Mouse (Mus musculus): Measurements from ENCODE around the gene Tcap. TPM values are rescaled to one million over a fixed set of nuclear protein-coding genes. Genes with fewer than 3 reads are reported as not detected.

Gene Tcap
- polyA plus RNA-seq, 1 experiment = 0.82 TPM

GRCm38 (mm10) chr11:98367171-98367862, 16.3 kb upstream of the Tcap start:
- H3K4me1 ChIP-seq = peaks cover 47% of the 10 kb centered on the region
- H3K4me3 ChIP-seq (replicated peaks) = no peak overlapping the region
- H3K27me3 ChIP-seq (replicated peaks) = no peaks in the 10 kb centered on the region
- H3K36me3 ChIP-seq (replicated peaks; ENCODE audit: low read length) = peaks cover 47% of the 10 kb centered on the region
- TF ChIP-seq GATA1 (IDR thresholded peaks at IDR 0.05; ENCODE audit: borderline replicate concordance, low read length) = no peak
- no peak for TF ChIP-seq FLI1 (IDR thresholded peaks at IDR 0.05; ENCODE audit: low read length)
- H3K9me3 ChIP-seq = no peaks in the 10 kb centered on the region

GRCm38 (mm10) chr11:98367863-98368186, 15.8 kb upstream of the Tcap start:
- no peaks in the 10 kb centered on the region for H3K27me3 ChIP-seq (replicated peaks)
- peaks cover 42% of the 10 kb centered on the region for H3K4me1 ChIP-seq
- TF ChIP-seq FLI1 (IDR thresholded peaks at IDR 0.05; ENCODE audit: low read length) (no peak), GATA1 (IDR thresholded peaks at IDR 0.05; ENCODE audit: borderline replicate concordance, low read length) (no peak)
- no peaks in the 10 kb centered on the region for H3K9me3 ChIP-seq
- H3K36me3 ChIP-seq (replicated peaks; ENCODE audit: low read length) = peaks cover 49% of the 10 kb centered on the region
- H3K4me3 ChIP-seq (replicated peaks) = no peak overlapping the region

GRCm38 (mm10) chr11:98369337-98369736, 14.3 kb upstream of the Tcap start:
- TF ChIP-seq FLI1 (IDR thresholded peaks at IDR 0.05; ENCODE audit: low read length) (no peak), GATA1 (IDR thresholded peaks at IDR 0.05; ENCODE audit: borderline replicate concordance, low read length) (no peak)
- Histone ChIP-seq H3K36me3 (replicated peaks; ENCODE audit: low read length) (peaks cover 51% of the 10 kb centered on the region), H3K27me3 (replicated peaks) (no peaks in the 10 kb centered on the region), H3K4me3 (replicated peaks) (no peak overlapping the region), H3K4me1 (peaks cover 31% of the 10 kb centered on the region), H3K9me3 (no peaks in the 10 kb centered on the region)

GRCm38 (mm10) chr11:98370588-98370987, 13.0 kb upstream of the Tcap start:
- Histone ChIP-seq H3K9me3 (no peaks in the 10 kb centered on the region), H3K4me3 (replicated peaks) (no peak overlapping the region), H3K4me1 (peaks cover 30% of the 10 kb centered on the region), H3K36me3 (replicated peaks; ENCODE audit: low read length) (peaks cover 63% of the 10 kb centered on the region), H3K27me3 (replicated peaks) (no peaks in the 10 kb centered on the region)
- TF ChIP-seq GATA1 (IDR thresholded peaks at IDR 0.05; ENCODE audit: borderline replicate concordance, low read length) = no peak
- no peak for TF ChIP-seq FLI1 (IDR thresholded peaks at IDR 0.05; ENCODE audit: low read length)

GRCm38 (mm10) chr11:98371556-98372240, 11.9 kb upstream of the Tcap start:
- H3K9me3 ChIP-seq = no peaks in the 10 kb centered on the region
- peaks cover 65% of the 10 kb centered on the region for H3K36me3 ChIP-seq (replicated peaks; ENCODE audit: low read length)
- no peaks in the 10 kb centered on the region for H3K27me3 ChIP-seq (replicated peaks)
- TF ChIP-seq FLI1 (IDR thresholded peaks at IDR 0.05; ENCODE audit: low read length) (no peak), GATA1 (IDR thresholded peaks at IDR 0.05; ENCODE audit: borderline replicate concordance, low read length) (no peak)
- H3K4me3 ChIP-seq (replicated peaks) = no peak overlapping the region
- H3K4me1 ChIP-seq = peaks cover 21% of the 10 kb centered on the region

- Histone ChIP-seq H3K27me3 (replicated peaks) (no peaks in the 10 kb centered on the region), H3K4me1 (peaks cover 16% of the 10 kb centered on the region), H3K36me3 (replicated peaks; ENCODE audit: low read length) (peaks cover 68% of the 10 kb centered on the region), H3K9me3 (no peaks in the 10 kb centered on the region), H3K4me3 (replicated peaks) (no peak overlapping the region)
- no peak for TF ChIP-seq GATA1 (IDR thresholded peaks at IDR 0.05; ENCODE audit: borderline replicate concordance, low read length)
- TF ChIP-seq FLI1 (IDR thresholded peaks at IDR 0.05; ENCODE audit: low read length) = no peak
Observed at GRCm38 (mm10) chr11:98372406-98372805, 11.2 kb upstream of the Tcap start.

GRCm38 (mm10) chr11:98373244-98373643, 10.4 kb upstream of the Tcap start:
- TF ChIP-seq FLI1 (IDR thresholded peaks at IDR 0.05; ENCODE audit: low read length) (no peak), GATA1 (IDR thresholded peaks at IDR 0.05; ENCODE audit: borderline replicate concordance, low read length) (no peak)
- peaks cover 76% of the 10 kb centered on the region for H3K36me3 ChIP-seq (replicated peaks; ENCODE audit: low read length)
- no peak overlapping the region for H3K4me3 ChIP-seq (replicated peaks)
- peaks cover 12% of the 10 kb centered on the region for H3K4me1 ChIP-seq
- no peaks in the 10 kb centered on the region for H3K27me3 ChIP-seq (replicated peaks)
- no peaks in the 10 kb centered on the region for H3K9me3 ChIP-seq

- H3K4me3 ChIP-seq (replicated peaks) = no peak overlapping the region
- peaks cover 86% of the 10 kb centered on the region for H3K36me3 ChIP-seq (replicated peaks; ENCODE audit: low read length)
- no peaks in the 10 kb centered on the region for H3K27me3 ChIP-seq (replicated peaks)
- no peaks in the 10 kb centered on the region for H3K9me3 ChIP-seq
- TF ChIP-seq GATA1 (IDR thresholded peaks at IDR 0.05; ENCODE audit: borderline replicate concordance, low read length) (no peak), FLI1 (IDR thresholded peaks at IDR 0.05; ENCODE audit: low read length) (no peak)
- peaks cover 12% of the 10 kb centered on the region for H3K4me1 ChIP-seq
Observed at GRCm38 (mm10) chr11:98374266-98374665, 9.3 kb upstream of the Tcap start.

- H3K27me3 ChIP-seq (replicated peaks) = no peaks in the 10 kb centered on the region
- TF ChIP-seq FLI1 (IDR thresholded peaks at IDR 0.05; ENCODE audit: low read length) (no peak), GATA1 (IDR thresholded peaks at IDR 0.05; ENCODE audit: borderline replicate concordance, low read length) (no peak)
- peaks cover 93% of the 10 kb centered on the region for H3K36me3 ChIP-seq (replicated peaks; ENCODE audit: low read length)
- no peaks in the 10 kb centered on the region for H3K9me3 ChIP-seq
- H3K4me1 ChIP-seq = peaks cover 5% of the 10 kb centered on the region
- H3K4me3 ChIP-seq (replicated peaks) = no peak overlapping the region
Observed at GRCm38 (mm10) chr11:98376756-98377155, 6.9 kb upstream of the Tcap start.

GRCm38 (mm10) chr11:98377787-98378186, 5.8 kb upstream of the Tcap start:
- H3K27me3 ChIP-seq (replicated peaks) = no peaks in the 10 kb centered on the region
- H3K4me1 ChIP-seq = no peaks in the 10 kb centered on the region
- peaks cover 85% of the 10 kb centered on the region for H3K36me3 ChIP-seq (replicated peaks; ENCODE audit: low read length)
- H3K4me3 ChIP-seq (replicated peaks) = no peak overlapping the region
- TF ChIP-seq FLI1 (IDR thresholded peaks at IDR 0.05; ENCODE audit: low read length) (no peak), GATA1 (IDR thresholded peaks at IDR 0.05; ENCODE audit: borderline replicate concordance, low read length) (no peak)
- H3K9me3 ChIP-seq = no peaks in the 10 kb centered on the region

Measured in megakaryocyte, embryonic 14.5 days (primary cell).